Mouse (Mus musculus): Measurements from ENCODE around the gene Apol6.

DNA sequence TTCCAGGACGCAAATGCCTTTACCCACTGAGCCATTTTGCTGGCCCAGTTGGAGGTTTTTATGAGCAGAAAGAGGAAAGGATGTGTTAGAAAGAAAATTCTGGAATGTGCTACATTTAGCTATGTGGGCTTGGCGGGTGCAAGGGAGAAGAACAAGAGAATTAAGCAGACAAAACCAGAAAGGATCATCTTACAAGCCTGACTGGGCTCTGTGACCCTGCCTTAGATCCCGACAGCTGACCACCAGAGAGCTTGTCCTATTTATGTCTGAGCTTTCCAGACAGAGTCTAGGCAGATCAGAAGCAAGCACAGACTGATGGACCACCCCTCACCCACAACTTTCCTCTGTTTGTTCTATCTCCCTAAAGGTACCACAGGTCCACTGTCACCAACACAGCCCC lies 13.3 kb upstream of the Apol6 start:
- TF ChIP-seq GATA1 (IDR thresholded peaks at IDR 0.05; ENCODE audit: borderline replicate concordance, low read length): no peak
- TF ChIP-seq FLI1 (IDR thresholded peaks at IDR 0.05; ENCODE audit: low read length): no peak
